Mouse (Mus musculus) stomach, adult 2 months (tissue): Measurements from ENCODE around the gene Atl1. TPM values are rescaled to one million over a fixed set of nuclear protein-coding genes. Genes with fewer than 3 reads are reported as not detected.

Experiments used
- polyA plus RNA-seq: library from polyadenylated mRNA; depleted of rRNA; stranded (reverse); fragments of >200 nt; gene quantifications from 2 replicates; pipeline ENCODE4 v1.2.3, GENCODE M21; 2012; rRNA removed

Atl1 gene
- 0.35 and 0.42 TPM in 2 replicates for polyA plus RNA-seq

GRCm38 (mm10) chr12:69892371-69893251 lies at the start of gene Atl1, which contains the start of gene Map4k5:
Atl1 (plus strand) TSS chr12:69892614.
Map4k5 (minus strand) TSS chr12:69893200.

DNA sequence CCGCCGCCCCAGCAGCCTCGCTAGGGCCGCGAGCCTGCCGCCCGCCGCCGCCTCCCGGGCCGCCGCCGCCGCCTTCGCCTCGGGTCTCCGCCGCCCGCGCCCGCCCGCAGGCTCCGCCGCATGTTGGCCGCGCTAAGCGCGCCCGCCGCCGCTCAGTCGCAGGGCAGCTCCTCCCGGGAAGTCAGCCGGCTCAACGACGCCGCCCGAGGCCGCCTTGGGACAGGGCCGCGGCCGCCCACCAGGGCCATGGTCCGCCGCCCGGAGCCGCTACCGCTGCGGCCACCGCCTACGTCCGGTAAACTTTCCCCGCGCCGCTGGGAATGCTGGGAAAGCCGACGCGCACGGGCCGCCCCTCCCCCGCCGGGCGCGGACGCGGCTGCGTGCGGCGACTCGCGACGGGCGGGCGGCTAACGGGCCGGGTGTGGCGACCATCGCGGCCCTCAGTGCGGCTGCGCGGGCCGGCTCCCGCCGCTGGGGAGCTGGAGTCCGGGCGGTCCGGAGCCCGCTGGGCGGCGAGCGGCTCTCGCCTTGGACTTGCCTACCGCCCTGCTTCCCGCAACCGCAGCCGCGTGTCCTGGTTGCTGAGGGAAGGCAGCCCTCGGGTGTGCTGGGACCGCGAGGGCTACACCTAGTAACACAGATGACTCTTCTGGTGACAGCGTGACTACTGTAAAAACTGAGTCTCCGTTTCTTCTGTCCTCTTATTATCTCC lies 94.5 kb downstream of the Atl1 start, which contains the start of gene Sav1:
TSS of gene Sav1 (minus strand) at position 217 of the 712 bp plus-strand sequence.

Other genes starting within 250 kb of the Atl1 start
- 2.5 and 2.7 TPM in 2 replicates for gene Sos2, start 210.8 kb upstream of the Atl1 start, polyA plus RNA-seq
- 2.4 and 2.6 TPM in 2 replicates for gene L2hgdh, start 167.7 kb upstream of the Atl1 start, polyA plus RNA-seq
- 3.0 and 4.5 TPM in 2 replicates for gene Atp5s, start 167.7 kb upstream of the Atl1 start, polyA plus RNA-seq
- 0.23 and 0.25 TPM in 2 replicates for gene Cdkl1, start 101.3 kb upstream of the Atl1 start, polyA plus RNA-seq
- gene Map4k5, start 586 bp downstream of the Atl1 start, polyA plus RNA-seq = 2.9 and 3.5 TPM in 2 replicates
- gene Sav1, start 94.4 kb downstream of the Atl1 start, polyA plus RNA-seq = 1.0 and 2.3 TPM in 2 replicates
- gene Nin, start 221.1 kb downstream of the Atl1 start, polyA plus RNA-seq = 1.4 and 1.6 TPM in 2 replicates